Mouse (Mus musculus) layer of hippocampus, postnatal 36 days (tissue): ENCODE data around the gene AF067063. TPM values are rescaled to one million over a fixed set of nuclear protein-coding genes. Genes with fewer than 3 reads are reported as not detected.

Source experiments
- total RNA-seq, 2 experiments: library from RNA; stranded (reverse); gene quantifications; 2 replicates each; pipeline ENCODE4 v1.2.3; 2021

AF067063 gene
- total RNA-seq, 2 experiments from 2014 or later: not detected

Other genes starting within 250 kb of the AF067063 start
- 1 to 10 TPM; 1.0 to 1.7 TPM for gene Ccl28, start 206.4 kb downstream of the AF067063 start, total RNA-seq
- gene Hmgcs1, start 139.8 kb downstream of the AF067063 start, total RNA-seq: 100 to 1,000 TPM; 217 to 241 TPM
- gene Nim1k, start 74.3 kb downstream of the AF067063 start, total RNA-seq: 10 to 100 TPM; 12.6 to 14.5 TPM
- 10 to 100 TPM; 42.5 to 44.9 TPM for gene Zfp131, start 39.3 kb downstream of the AF067063 start, total RNA-seq
- not detected for gene D13Ertd608e, start 5.8 kb upstream of the AF067063 start, total RNA-seq
- not detected for gene Tcstv1, start 64.6 kb upstream of the AF067063 start, total RNA-seq
- gene Gm21761, start 99.1 kb upstream of the AF067063 start, total RNA-seq: not detected
- gene B020031M17Rik, start 120.6 kb upstream of the AF067063 start, total RNA-seq: not detected
- not detected for gene Gm36079, start 196.8 kb upstream of the AF067063 start, total RNA-seq
- not detected for gene Gm21188, start 222.0 kb upstream of the AF067063 start, total RNA-seq